Mouse (Mus musculus) heart, postnatal 0 days (tissue): ENCODE data around the gene Klrg1. TPM values are rescaled to one million over a fixed set of nuclear protein-coding genes. Genes with fewer than 3 reads are reported as not detected.

ENCODE experiments used
- ATAC-seq: fragments of 200-750 bp; cut with Nextera tagmentation; 2 replicates; pipeline ENCODE4 v1.8.0; 2017; ENCODE audit warnings: low read depth, moderate number of reproducible peaks, moderate library complexity; ENCODE audit not compliant: insufficient read depth
- DNase-seq: peaks from one replicate; pipeline ENCODE4 v3.0.0-alpha.2; 2016; ENCODE audit warnings: low spot score
- H3K27ac ChIP-seq: fragments of 300-500 bp; sonication (generic); 2 replicates; pipeline ENCODE4 v1.5.1; 2014; ENCODE audit warnings: low read depth, mild to moderate bottlenecking
- H3K27me3 ChIP-seq: fragments of 300-500 bp; sonication (generic); 2 replicates; pipeline ENCODE4 v1.6.1; 2014; ENCODE audit warnings: low read length, mixed read lengths; ENCODE audit not compliant: control insufficient read depth, insufficient read depth
- H3K36me3 ChIP-seq: fragments of 300-500 bp; sonication (generic); replicated peaks from 2 replicates; pipeline ENCODE4 v1.6.1; 2014; ENCODE audit warnings: low read length, mixed read lengths; ENCODE audit not compliant: control insufficient read depth, insufficient read depth
- H3K4me1 ChIP-seq: fragments of 300-500 bp; sonication (generic); 2 replicates; pipeline ENCODE4 v1.6.1; 2014; ENCODE audit warnings: antibody characterized with exemption; ENCODE audit not compliant: control insufficient read depth, insufficient read depth
- H3K4me2 ChIP-seq: fragments of 300-500 bp; sonication (generic); 2 replicates; pipeline ENCODE4 v1.6.1; 2014; ENCODE audit warnings: low read depth, mild to moderate bottlenecking, low read length, moderate library complexity
- H3K4me3 ChIP-seq: fragments of 300-500 bp; sonication (generic); 2 replicates; pipeline ENCODE4 v1.5.1; 2014; ENCODE audit warnings: low read depth, low read length
- H3K9ac ChIP-seq: fragments of 300-500 bp; sonication (generic); replicated peaks from 2 replicates; pipeline ENCODE4 v1.6.1; 2014; ENCODE audit warnings: low read depth, low read length, mixed read lengths
- H3K9me3 ChIP-seq: fragments of 300-500 bp; sonication (generic); replicated peaks from 2 replicates; pipeline ENCODE4 v1.6.1; 2016; ENCODE audit warnings: low read length; ENCODE audit not compliant: control insufficient read depth
- CTCF ChIP-seq: IDR thresholded peaks from 2 replicates; pipeline ENCODE4 v1.5.1; 2016; ENCODE audit warnings: antibody characterized with exemption, control low read depth, low read depth
- EP300 ChIP-seq: IDR thresholded peaks from 2 replicates; pipeline ENCODE4 v1.6.1; 2016; ENCODE audit warnings: antibody characterized with exemption, low read depth
- WGBS: fragments of 180-500 bp; shearing (Covaris S2); extraction: QIAGEN DNeasy Blood & Tissue Kit; methylation state at CpG from one replicate; pipeline ENCODE4 v1.1.7; 2014; 5-methylcytosine and 5-hydroxymethylcytosine counted together
- polyA plus RNA-seq: library from polyadenylated mRNA; unstranded; fragments of >200 nt; fragmentation: Nextera tagmentation; extraction: Ambion mirVana; gene quantifications from 2 replicates; pipeline ENCODE4 v1.2.1, GENCODE M21; 2015
- total RNA-seq: library from RNA; depleted of rRNA; stranded (reverse); fragments of >200 nt; gene quantifications from 2 replicates; pipeline ENCODE4 v1.2.3, GENCODE M21; 2014; ENCODE audit warnings: low replicate concordance

Gene Klrg1
- total and polyA plus RNA-seq, 2 experiments from 2014 or later, result not detected

DNA sequence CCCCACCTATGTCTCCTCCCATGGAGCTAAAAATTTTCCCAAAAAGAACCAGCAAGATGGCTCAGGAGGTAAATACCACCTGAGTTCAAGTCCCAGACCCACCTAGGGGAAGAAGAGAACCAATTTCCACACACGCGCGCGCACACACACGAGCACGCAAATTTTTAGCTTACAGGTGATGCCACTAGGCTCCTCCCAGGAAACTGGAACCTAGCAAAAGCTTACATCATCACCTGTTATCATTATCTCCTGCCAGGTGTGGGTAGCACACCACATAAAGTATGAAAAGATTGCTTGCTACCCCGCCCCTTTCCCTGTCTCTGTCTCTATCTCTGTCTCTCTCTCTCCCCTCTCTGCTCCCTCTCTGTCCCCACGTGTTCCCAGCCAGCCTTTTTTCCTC lies 10.4 kb upstream of the Klrg1 start:
- ATAC-seq (no peak), DNase-seq (no peak)
- no peaks in the 10 kb centered on the region for H3K36me3 ChIP-seq
- H3K4me1 ChIP-seq, result no peaks in the 10 kb centered on the region
- H3K27me3 ChIP-seq, result no peaks in the 10 kb centered on the region
- no peak overlapping the region for H3K4me3 ChIP-seq
- H3K4me2 ChIP-seq, result no peak overlapping the region
- no peak overlapping the region for H3K27ac ChIP-seq
- H3K9me3 ChIP-seq, result no peaks in the 10 kb centered on the region
- no peak for TF ChIP-seq CTCF
- no peak for TF ChIP-seq EP300
- WGBS, result 83% methylated on average over 8 of the region's 8 CpGs
- H3K9ac ChIP-seq, result no peak overlapping the region

- no peaks in the 10 kb centered on the region for H3K27me3 ChIP-seq
- TF ChIP-seq CTCF, result no peak
- TF ChIP-seq EP300, result no peak
- H3K4me1 ChIP-seq, result no peaks in the 10 kb centered on the region
- no peak overlapping the region for H3K4me2 ChIP-seq
- ATAC-seq, result no peak
- no peaks in the 10 kb centered on the region for H3K9me3 ChIP-seq
- no peak overlapping the region for H3K27ac ChIP-seq
- no peaks in the 10 kb centered on the region for H3K36me3 ChIP-seq
- H3K9ac ChIP-seq, result no peak overlapping the region
- H3K4me3 ChIP-seq, result no peak overlapping the region
- 43% methylated on average over 2 of the region's 2 CpGs for WGBS
- no peak for DNase-seq
Observed at GRCm38 (mm10) chr6:122292184-122292583, 9.5 kb upstream of the Klrg1 start.

DNA sequence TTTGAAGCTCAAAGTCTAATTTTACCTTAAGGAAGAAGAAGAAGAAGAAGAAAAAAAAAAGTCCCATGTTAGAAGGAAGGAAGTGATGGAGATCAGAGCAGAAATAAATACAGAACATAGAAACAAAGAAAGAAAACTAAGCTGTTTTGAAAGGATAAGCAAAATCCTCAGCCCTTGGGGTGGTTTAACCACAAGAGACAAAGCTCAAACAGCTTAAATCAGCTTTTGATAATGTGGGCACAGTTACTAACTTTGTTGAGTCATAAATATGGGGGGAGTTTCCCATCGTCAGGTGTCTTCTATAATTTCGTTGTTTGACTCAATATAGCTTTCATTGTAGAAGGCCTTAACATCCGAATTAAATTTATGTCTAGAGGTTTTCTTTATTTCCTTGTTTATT lies 9.1 kb upstream of the Klrg1 start:
- Histone ChIP-seq H3K27ac (no peak overlapping the region), H3K4me1 (no peaks in the 10 kb centered on the region), H3K4me2 (no peak overlapping the region), H3K36me3 (no peaks in the 10 kb centered on the region), H3K9ac (no peak overlapping the region), H3K9me3 (no peaks in the 10 kb centered on the region), H3K4me3 (no peak overlapping the region), H3K27me3 (no peaks in the 10 kb centered on the region)
- WGBS, result 71% methylated on average over 3 of the region's 3 CpGs
- TF ChIP-seq EP300 (no peak), CTCF (no peak)
- ATAC-seq, result no peak
- DNase-seq, result no peak

DNA sequence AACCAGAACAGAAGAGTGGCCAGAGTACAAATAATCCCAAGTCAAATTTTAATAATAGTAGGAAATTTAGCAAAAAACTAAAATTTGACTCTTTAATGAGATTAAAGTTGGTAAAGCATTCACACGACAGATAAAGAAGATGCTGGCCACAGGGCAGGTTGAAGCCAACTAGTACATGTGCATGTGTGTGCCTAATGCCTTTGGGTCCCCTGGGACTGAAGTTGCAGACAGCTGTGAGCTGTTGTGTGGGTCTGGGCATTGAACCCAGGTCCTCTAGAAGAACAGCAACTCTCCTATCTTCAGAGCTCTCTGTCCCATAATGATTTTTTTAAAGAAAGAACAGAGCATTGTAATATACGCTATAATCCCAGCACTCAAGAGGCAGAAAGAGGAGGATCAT lies 8.6 kb upstream of the Klrg1 start:
- DNase-seq, result no peak
- no peaks in the 10 kb centered on the region for H3K36me3 ChIP-seq
- H3K4me3 ChIP-seq, result no peak overlapping the region
- no peak overlapping the region for H3K27ac ChIP-seq
- no peak for TF ChIP-seq EP300
- TF ChIP-seq CTCF, result no peak
- no peak overlapping the region for H3K9ac ChIP-seq
- H3K9me3 ChIP-seq, result no peaks in the 10 kb centered on the region
- no peak overlapping the region for H3K4me2 ChIP-seq
- ATAC-seq, result no peak
- 81% methylated on average over 2 of the region's 2 CpGs for WGBS
- H3K27me3 ChIP-seq, result no peaks in the 10 kb centered on the region
- H3K4me1 ChIP-seq, result no peaks in the 10 kb centered on the region

- no peaks in the 10 kb centered on the region for H3K36me3 ChIP-seq
- H3K4me2 ChIP-seq, result no peak overlapping the region
- H3K9me3 ChIP-seq, result no peaks in the 10 kb centered on the region
- H3K9ac ChIP-seq, result no peak overlapping the region
- no peak for ATAC-seq
- DNase-seq, result no peak
- no peaks in the 10 kb centered on the region for H3K27me3 ChIP-seq
- TF ChIP-seq EP300 (no peak), CTCF (no peak)
- H3K4me1 ChIP-seq, result no peaks in the 10 kb centered on the region
- H3K27ac ChIP-seq, result no peak overlapping the region
- no peak overlapping the region for H3K4me3 ChIP-seq
- 49% methylated on average over 3 of the region's 3 CpGs for WGBS
Observed at GRCm38 (mm10) chr6:122290253-122290652, 7.6 kb upstream of the Klrg1 start.

DNA sequence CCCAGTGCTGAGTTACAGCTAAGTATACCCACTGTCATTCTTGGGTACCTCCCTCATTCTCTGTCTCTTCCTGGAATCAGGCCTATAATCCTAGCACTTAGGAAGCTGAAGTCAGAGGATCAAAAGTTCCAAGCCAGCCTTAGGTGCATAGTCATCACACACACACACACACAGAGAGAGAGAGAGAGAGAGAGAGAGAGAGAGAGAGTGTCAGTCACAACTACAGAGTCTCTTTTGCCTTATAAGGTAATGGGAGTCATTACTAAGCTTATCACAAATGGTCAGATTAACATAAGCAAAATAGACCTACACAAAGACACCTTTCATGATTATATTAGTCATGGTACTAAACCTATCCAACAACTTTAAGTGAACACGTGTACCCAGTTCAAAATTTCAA lies 6.6 kb upstream of the Klrg1 start:
- H3K36me3 ChIP-seq, result no peaks in the 10 kb centered on the region
- H3K9me3 ChIP-seq, result no peaks in the 10 kb centered on the region
- no peaks in the 10 kb centered on the region for H3K4me1 ChIP-seq
- H3K4me3 ChIP-seq, result no peak overlapping the region
- H3K27ac ChIP-seq, result no peak overlapping the region
- H3K4me2 ChIP-seq, result no peak overlapping the region
- no peaks in the 10 kb centered on the region for H3K27me3 ChIP-seq
- ATAC-seq, result no peak
- TF ChIP-seq CTCF (no peak), EP300 (no peak)
- WGBS, result 71% methylated on average over 1 of the region's 1 CpGs
- no peak overlapping the region for H3K9ac ChIP-seq
- DNase-seq, result no peak
